Mouse (Mus musculus) lung, postnatal 0 days (tissue): ENCODE measurements around the gene Slc22a18.

Experiments
- CTCF ChIP-seq: IDR thresholded peaks from 2 replicates; pipeline ENCODE4 v1.5.1; 2016; ENCODE audit warnings: antibody characterized with exemption, mild to moderate bottlenecking
- EP300 ChIP-seq: IDR thresholded peaks from 2 replicates; pipeline ENCODE4 v1.6.1; 2016; ENCODE audit warnings: antibody characterized with exemption, mild to moderate bottlenecking, control low read depth

- TF ChIP-seq CTCF (no peak), EP300 (no peak)
Measured at GRCm38 (mm10) chr7:143510593-143511334, 37.2 kb downstream of the Slc22a18 start.
